Mouse (Mus musculus) Muller cell, postnatal 12 days (primary cell): Measurements from ENCODE around the gene St7l.
A peak's percentile ranks its signal among the peaks of the same experiment; 100 is the strongest.
"Not testable (repeated sequence)": the region's sequence is repeated elsewhere in the genome, so short reads cannot be mapped to it uniquely, and the experiment has no call there.

Experiments
- DNase-seq: peaks from one replicate; pipeline ENCODE4 v3.0.0-alpha.2; 2015; ENCODE audit errors: inconsistent ontology term

The St7l gene

DNA sequence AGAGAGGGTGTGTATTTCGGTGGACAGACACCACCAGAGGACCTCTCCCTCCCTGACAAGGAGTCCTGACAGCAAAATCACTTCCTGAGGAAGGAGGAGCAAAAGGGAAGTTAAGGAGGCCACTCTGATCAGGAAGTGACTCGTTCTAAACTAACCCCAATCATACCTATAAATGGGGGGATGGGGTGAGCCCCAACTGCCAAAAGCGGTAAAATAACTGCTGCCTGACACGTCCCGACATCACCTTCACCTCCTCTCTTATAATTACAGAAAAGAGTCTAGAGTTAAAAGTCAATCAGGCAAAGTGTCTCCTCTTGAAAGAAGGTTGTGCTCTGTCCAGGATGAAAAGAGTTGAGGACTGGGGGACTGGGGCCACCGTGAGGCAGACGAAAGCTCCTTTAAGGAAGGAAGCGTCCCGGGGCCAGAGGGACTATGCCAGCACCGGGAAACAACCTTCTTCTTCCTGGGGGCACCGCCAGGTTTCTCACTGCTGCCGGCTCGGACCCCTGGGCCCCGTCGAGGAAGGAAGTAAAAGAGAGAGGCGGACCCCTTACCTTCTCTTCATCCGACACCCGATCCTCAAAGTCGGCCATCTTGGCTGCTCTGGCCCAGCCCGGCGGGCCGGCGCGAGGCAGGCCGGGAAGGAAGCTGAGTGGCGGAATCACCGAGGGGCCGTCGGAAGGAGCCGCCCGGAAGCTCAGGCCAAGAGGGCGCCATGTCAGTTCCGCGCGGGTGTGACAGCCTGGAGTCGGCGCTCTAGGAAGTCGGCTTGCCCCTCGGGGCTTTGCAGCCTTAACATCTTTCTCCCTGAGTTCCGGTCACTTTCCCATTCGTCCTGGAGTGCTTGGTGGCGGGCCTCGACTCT is at the start of gene St7l, which contains the start of gene Capza1:
Gene St7l, plus strand, starts transcription at position 220 of the 865 bp plus-strand sequence.
Gene Capza1, minus strand, starts transcription at position 720 of the 865 bp plus-strand sequence.
- peak; percentile 91 for DNase-seq

DNA sequence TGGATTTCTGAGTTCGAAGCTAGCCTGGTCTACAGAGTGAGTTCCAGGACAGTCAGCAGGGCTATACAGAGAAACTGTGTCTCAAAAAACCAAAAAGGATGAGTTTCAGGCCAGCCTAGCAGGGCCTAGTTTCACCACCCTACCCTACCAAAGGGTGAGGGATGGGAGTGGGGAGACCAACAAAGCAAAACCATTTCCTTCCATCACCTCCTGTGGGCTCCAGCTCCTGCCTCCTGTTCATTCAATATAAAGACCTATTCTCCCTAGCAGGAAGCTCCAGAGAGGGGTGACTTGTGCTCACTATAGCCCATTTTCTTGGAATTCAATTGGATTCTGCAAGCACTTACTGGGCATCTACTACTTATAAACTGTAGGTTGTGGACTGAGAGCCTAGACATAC is 49.1 kb upstream of the St7l start:
- no peak for DNase-seq

DNA sequence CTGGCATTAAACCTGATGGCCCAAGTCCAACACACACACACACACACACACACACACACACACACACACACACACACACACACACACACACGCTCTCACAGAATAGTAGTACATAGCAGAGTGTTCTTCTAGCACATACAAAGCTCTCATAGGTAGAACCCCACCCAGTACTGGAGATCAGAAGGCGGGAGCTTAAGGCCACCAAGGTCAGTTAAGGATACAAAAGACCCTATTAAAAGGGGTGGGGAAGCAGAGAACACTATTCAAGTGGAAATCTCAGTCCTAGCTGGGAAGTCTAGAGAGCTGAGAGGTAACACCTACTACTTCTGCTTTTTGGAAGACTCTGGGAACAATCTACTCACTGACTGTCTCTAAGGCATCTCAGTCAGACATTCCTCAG is 48.5 kb upstream of the St7l start:
- no peak for DNase-seq

DNA sequence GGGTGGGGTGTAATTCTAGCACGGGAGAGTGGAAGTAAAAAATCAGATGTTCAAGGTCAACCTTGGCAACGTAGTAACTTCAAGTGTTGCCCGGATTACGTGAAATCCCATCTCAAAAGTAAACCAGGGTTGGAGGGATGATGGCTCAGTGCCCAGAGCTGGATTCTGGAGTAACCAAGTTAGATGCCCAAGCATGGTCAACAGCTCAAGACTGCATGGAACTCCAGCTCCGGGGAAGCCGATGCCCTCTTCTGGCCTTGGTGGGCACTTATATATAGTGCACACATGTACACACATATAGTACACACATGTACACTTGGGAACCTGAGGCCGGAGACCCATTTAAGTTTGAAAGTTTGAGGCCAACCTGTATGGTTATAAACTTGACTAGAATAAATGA is 47.7 kb upstream of the St7l start:
- no peak for DNase-seq

DNA sequence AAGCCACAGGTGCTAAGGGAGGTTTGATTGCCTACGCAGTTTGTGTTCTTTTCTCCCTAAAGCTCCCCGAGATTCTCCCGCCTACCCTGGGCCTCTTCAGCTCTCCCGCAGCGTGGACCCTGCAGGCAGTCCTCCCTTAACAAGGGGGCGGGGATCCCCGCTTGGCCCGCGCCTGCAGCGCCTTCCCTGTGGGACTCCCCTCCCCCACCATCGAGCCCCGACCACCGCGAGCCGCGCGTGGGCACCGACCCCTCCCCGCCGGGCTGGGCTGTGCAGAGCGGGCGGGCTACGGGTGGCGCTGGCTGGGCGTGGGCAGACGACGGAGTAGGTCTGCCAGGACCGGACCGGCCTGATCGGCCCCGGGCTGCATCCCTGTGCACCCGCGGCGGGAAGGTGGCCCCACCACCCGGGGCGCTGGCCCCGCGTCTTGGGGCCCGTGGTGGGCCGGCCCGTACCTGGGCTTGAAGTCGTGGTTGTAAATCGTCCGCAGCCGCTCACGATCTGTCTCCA is 46.3 kb upstream of the St7l start:
- DNase-seq = peak; percentile 75

DNA sequence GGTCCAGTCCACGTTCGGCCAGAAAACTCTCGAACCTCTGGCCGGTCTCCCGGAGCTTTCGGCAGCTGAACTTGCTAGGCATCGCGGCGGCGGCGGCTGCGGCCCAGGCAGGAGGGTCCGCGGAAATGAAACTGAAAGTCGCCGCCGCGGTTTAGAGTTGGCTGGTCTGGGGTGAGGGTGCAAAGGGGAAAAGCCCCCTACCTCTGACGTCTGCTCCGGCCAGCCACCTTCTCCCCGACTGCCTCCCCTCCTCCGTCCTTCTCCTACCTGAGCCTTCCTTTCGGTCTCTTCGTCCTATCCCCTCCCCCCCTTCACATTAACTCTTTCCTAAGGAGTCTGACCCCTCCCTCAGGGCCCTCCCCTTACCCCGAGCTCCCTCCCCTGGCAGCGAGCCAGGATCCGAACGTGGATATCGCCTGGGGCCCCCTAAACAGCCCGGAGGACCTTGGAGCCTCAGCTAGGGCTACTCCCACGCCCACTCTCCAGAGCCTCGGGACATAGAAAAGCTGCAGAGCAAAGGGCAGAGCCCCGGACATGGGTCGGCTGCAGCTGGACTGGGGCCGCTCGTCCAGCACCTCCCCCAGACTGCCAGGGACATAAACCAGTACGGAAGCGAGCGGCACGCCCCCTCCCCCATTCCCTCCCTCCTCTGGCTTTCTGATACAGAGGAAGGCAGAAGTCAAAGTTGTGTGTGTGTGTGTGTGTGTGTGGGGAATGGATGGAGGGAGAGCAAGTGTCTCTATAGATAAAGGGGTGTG is 45.6 kb upstream of the St7l start, which contains the start of gene Mov10:
Gene Mov10, minus strand, starts transcription at position 573 of the 758 bp plus-strand sequence.
- DNase-seq = peak; percentile 85

DNA sequence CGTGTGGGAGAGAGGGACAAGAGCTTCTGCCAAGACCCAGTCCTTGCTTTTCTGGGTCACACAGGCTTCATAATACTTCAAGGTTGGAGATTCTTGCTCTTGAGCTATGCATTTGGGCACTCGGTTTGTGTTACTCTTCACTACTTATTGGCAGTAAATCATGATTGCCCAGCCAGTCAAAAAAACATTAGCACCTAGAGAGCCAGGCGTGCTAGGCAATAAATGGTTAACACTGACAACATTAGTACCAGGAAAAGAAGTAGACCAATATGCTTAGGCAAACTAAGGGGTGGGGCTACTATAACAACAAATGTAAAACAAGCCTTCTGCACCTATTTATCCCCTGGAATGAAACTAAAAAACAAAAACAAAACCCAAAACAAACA is 45.1 kb upstream of the St7l start:
- no peak for DNase-seq

DNA sequence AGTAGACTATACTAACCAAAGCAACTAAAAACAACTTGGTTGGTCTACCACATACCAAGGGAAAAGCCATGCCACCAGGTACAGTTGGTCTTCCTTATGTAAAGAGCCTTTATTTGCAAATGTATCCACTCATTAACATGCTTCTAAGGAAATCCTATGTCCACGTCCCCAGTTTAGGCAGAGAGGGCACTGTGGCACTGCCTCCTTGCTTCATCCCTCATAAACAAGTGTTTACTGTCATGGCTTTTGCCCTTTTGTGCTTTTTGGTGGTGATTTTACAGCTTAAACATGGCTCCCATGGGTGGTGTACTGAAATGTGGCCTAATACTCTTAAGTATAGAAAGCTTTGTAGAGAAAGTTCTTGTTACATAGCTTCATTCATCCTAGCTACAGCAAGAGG is 43.4 kb upstream of the St7l start:
- DNase-seq = no peak

DNA sequence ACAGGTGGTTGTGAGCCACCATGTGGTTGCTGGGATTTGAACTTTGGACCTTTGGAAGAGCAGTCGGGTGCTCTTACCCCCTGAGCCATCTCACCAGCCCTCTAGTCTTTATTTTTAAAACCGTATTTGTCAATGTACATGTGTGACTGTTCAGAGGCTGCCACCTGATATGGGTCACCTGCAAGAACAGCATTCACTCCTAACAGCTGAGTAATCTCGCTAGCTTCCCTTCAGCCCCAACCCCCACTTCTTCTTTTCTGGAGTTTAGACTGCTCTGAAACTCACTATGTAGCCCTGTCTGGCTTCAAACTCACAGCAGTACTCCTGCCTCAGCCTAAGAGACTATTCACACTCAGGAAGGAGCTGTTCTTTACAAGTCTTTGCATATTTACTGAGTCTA is 41.4 kb upstream of the St7l start:
- DNase-seq = no peak

DNA sequence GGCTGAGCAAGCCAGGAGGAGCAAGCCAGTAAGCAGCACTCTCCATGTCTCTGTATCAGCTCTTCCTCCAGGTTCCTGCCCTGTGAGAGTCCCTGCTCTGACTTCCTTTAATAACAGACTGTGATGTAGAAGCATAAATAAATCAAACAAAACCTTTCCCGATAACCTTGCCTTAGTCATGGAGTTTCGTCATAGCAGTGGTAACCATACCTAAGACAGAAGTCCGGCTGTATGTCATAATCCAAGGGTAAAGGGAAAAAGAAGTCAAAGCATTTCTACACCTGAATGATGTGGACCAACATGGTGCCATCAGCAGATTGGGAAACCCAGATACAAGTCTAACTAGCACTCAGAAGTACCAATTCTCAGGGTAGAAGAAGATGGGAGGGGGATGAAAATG is 28.0 kb upstream of the St7l start:
- no peak for DNase-seq

DNA sequence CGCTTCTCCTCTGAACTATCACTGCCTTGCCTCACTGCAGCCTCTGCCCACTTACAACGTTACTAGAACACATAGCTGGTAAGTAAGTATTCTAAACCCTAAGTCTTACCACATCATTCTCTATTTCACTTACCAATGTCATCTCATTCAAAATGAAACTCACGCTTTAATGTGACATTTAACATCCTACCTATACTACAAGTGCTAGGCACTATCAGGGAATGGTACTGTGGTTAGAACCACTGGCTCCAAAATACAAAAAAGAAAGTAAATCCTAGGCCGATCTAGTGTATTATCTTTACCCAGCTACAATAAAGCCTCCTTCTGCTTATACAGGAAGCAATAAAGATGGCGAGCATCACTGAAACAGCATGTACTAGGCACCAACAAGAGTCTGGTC is 22.8 kb upstream of the St7l start:
- DNase-seq = no peak

DNA sequence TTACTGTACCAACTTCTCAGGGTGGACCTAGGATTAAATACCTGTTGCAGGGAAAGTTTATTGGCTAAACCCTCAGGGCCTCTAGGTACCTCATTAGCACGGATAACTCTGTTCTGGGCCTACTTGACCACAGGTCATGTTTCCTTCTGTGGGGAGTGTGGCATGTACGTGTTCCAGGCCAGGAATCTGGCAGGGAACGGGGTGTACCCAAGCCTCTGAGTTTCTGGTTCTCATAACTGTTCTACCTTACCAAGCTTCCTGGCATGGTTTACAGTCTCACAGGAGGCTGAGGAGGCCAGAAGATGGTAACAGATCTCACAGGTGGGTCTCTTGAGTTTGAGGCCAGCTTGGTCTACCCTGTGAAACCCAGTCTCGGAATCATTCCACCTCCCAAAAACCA is 17.2 kb upstream of the St7l start:
- DNase-seq = no peak

DNA sequence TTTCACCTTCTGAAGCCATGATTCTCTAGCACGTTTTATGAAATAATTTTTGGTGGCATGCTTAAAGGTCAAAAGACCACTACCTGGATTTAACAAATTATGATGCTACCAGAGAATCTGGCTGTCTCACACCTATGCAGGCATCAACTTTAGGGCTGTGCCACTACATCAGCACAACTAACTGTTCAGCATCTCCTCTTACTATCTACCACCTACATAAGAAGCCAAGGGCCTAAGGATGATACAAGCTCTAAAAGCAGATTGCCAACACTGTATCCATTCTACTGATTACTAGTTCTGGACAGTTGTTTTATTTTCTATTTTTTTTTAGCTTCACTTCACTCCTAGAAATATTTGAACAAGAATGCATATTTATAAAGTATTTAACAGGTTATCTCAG is 9.3 kb upstream of the St7l start:
- no peak for DNase-seq

DNA sequence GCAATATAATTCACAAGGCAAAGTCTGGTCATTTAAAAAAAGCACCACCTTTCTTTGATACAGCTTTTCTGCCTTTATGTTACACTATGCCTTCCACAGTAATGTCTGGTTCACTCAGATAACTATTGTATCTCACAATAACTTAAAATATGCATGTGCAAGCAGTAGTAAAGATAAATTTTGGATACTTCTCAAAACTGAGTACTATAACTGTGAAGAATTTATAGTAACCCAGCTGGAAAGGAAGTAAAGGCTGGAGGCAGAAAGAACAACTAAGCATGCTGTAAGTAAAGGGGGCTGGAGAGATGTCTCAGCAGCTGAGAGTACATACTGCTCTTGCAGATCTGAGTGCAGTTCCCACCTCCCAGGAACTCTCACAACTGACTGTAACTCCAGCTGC is 8.9 kb upstream of the St7l start:
- DNase-seq = no peak

DNA sequence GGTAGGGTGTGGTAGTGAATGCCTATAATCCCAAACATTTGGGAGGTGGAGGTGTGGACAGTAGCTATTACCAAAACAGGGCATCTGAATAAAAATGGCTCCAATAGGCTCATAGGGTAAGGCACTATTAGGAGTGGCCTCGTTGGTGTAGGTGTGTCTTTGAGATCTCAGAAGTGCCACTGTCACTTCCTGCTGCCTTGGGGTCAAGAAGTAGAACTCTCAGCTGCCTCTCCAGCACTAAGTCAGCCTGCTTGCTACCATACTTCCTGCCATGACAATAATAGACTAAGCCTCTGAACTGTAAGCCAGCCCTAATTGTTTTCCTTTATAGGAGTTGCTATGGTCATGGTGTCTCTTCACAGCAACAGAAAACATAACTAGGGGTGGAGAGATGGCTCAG is 7.7 kb upstream of the St7l start:
- no peak for DNase-seq

DNA sequence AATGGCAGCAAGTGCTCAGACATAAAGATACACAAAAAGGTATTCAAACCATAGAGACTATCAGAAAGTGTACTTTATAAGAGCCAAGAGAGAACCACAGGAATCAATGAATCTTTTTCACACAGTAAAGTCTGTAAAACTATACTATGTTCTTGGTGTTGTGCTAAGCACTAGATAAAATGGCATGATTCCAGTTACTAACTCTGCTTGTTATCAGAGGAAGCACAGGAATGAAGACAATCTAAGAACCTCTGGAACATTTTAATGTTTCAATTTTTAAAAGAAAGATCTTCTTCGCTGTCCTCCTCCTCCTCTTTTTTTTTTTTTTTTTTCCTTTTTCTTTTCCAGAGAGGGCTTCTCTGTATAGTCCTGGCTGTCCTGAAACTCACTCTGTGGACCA is 5.2 kb upstream of the St7l start:
- no peak for DNase-seq

DNA sequence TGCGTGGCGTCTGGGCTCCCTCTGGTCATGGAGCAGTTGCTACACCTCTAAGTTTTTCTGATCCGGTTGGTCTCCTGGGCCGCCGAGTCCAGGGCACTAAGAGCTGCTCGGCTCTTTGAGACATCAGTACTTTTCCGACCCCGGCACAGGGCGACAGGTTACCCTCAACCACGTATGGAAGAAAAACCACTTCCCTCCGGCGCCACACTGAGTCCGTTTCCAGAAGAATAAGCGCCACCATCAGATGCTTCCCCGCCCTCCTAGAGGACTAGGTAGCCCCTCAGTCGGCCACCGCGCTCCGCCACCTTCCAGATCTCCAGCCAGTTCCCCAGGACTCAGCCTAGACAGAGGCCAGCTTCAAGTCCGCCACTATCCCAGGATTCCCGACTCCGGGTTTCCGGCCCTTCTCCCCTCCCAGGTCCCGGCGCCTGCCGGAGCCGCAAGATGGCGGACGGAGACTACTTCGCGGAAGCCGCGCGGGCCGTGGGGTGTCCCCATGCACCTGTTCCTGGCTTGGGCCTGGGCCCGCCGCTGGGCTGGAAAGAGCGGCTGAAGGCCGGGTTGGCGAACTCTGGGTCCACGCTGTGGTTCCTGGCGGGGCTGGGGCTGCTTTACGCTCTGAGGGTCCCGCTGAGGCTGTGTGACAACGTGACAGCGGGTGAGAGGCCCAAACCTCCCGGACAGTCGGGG is 991 bp downstream of the St7l start:
- DNase-seq = peak; percentile 92

DNA sequence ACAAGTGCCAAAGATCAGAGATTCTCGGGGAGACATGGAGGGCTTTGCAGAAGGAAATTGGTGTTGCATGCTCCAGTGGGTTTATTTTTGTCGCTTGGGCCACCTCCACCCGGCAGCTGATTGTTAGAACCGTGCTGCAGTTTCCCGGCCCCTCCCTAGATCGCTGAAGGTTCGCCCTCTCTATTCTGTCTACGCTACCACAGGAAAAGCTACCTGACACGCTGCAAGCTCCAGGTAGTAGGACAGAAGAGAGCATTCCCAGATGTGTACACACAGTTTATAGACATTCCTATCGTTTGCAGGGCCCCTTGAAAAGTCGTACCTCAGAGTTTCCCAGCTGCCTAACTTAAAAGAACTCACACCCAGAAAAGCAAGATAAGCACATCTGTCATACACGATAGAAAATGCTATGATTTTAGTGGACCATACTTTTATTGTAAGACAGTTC is 1.6 kb downstream of the St7l start:
- peak; percentile 27 for DNase-seq

DNA sequence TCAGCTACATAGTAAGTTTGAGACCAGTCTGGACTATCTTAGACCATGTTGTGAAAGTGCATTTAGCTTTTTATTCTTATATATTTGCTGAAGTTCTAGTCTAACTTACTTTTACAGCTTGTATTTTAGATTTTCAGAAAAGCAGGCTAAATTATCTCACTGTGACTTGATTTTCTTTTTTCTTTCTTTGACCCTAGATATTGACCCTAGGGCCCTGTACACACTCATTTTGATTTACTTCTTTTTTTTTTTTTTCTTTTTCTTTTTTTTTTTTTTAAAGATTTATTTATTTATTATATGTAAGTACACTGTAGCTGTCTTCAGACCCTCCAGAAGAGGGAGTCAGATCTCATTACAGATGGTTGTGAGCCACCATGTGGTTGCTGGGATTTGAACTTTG is 2.9 kb downstream of the St7l start:
- DNase-seq = not testable (repeated sequence)

DNA sequence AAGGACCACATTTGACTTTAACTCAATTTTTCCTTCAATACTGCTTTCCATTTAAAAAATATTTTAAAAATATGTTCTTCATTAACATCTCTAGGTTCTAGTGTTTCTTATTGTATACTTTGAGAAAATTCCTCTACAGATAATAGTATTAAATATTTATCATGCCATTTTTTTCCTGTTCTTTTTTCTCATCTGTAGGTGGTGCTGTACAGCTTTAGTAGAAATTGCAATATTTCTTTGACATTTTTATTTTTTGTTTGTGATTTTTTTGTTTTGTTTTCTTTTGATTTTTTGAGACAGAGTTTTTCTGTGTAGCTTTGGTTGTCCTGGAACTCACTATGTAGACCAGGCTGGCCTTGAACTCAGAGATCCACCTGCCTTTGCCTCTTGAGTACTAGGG is 5.8 kb downstream of the St7l start:
- DNase-seq = no peak

DNA sequence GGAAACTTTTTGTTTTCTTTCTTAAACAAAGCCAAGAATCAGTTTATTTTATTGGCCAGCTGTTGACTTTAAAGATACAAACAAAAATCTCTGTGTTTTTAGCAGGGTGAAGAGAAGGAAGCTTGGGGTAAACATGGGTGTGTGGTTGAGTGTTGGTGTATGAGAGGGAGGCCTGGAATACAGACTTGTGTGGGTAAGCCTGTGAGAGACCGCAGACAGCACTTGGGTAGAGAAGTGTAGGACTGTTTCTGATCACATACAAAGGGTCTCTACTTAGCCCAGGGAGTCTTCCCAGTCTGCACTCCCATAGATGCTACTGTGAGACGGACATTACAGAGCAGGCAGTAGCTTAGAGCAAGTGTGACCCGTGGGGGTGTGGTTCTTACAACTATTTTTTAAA is 24.8 kb downstream of the St7l start:
- no peak for DNase-seq

DNA sequence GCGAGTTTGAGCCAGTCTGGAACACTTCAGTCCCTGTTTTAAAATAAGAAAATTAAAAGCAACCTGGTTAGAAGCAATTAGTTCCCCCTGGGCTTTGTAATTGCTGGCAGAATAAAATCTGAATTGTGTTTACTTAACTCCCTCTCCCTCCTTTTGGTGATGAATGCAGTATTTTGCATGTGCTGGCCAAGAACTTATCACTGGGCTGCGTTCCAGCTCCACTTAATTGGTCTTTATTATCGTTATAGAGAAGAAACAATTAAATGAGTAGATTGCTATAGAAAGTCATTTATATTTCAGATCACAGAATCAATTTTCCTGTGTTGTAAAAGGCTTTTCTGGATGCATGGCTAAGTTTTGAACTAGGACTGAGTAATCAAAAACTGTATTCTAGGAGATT is 32.3 kb downstream of the St7l start:
- DNase-seq = no peak
